Mouse (Mus musculus) lung, postnatal 0 days (tissue): ENCODE results near the gene Rai14.

Experiments
- CTCF ChIP-seq: IDR thresholded peaks from 2 replicates; pipeline ENCODE4 v1.5.1; 2016; ENCODE audit warnings: antibody characterized with exemption, mild to moderate bottlenecking
- EP300 ChIP-seq: IDR thresholded peaks from 2 replicates; pipeline ENCODE4 v1.6.1; 2016; ENCODE audit warnings: antibody characterized with exemption, mild to moderate bottlenecking, control low read depth

GRCm38 (mm10) chr15:10747638-10748037 lies 33.2 kb upstream of the Rai14 start:
- TF ChIP-seq CTCF (no peak), EP300 (no peak)
